Mouse (Mus musculus): ENCODE data around the gene Cog2.
A peak's percentile ranks its signal among the peaks of the same experiment; 100 is the strongest.

Gene Cog2

DNA sequence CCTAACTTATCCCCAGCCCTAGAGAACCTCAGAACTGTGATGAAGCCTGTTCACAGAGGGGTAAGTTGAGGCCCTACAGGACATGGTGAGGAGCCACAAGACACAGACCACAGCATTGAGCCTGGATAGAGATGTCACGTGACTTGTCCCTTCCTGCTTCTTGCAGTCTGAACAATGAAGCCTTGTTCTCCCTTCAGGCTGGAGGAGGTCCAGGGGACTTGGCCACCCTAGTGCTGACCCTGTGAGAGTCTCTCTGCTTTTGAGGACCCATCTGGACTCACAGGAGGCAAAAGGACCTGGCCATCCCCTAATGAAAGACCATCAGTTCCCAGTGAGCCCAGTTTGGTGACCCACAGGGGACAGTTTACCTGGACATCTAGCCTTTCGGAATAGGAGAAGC lies 48.5 kb downstream of the Cog2 start:
- no peak for DNase-seq (ENCODE audit: extremely low read depth, low read depth)

DNA sequence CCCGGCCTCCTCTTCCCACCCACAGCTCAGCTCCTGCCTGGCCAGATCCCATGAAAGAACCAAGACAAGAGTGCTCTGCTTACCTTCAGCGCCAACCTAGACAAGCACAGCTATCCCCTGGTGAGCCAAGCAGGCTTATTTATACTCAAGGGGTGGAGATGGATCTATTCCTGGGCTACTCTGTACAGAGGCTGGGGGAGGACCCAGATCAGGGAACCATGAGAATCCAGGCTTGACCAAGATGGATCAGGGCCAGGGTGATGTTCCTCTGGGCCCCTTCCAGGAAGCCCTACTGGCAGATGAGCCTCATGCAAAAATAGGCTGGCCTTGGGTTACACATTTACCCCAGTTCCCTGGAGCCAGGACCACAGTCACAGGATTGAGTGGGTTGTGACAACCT lies 49.0 kb downstream of the Cog2 start, which contains the start of gene Agt:
Gene Agt (minus strand): TSS at position 114 of the 400 bp plus-strand sequence.
- no peak for DNase-seq (ENCODE audit: extremely low read depth, low read depth)

DNA sequence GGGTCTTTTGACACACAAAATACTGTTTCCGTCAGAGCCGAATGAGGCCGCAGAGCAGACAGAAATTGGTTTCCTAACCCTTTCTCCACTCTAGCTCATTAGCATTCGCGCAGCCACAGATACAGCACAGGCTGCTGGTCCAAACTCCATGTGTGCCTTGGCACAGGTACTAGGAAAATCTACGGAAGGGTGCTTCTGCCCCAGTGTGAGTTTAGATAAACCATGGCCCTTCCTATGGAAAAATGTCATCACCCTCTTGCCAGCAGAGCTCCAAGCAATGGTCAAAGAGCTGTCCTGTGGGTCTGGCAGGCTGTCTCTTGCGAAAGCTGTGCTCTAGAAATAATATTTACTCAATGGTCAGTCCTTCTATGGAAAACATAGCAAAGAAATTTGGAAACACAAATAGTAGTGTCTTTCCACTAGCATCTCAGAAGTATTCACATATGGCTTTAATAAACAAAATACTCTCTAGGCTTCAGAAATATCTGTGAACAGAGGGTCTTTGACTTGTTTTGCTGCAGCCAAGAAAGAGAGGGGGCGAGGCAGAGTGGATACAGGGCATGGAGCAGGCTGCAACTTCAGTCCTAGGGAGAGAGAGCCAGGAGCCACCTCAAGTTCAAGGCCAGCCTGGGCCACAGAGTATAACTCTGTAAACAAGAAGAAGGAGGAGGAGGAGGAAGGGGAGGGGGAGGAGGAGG lies 51.3 kb downstream of the Cog2 start:
- DNase-seq (ENCODE audit: extremely low read depth, low read depth), result no peak

DNA sequence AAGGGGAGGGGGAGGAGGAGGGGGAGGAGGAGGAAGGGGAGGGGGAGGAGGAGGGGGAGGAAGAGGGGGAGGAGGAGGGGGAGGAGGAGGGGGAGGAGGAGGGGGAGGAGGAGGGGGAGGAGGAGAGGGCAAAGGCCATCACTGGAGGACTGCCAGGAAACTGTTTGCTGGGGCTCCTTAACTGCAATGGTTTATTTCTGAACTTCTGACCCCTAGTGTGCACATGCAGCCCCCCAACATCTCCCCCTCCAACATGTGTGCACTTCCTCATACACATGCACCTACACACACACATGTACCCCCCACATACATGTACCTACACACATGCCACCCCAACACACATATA lies 51.8 kb downstream of the Cog2 start:
- DNase-seq (ENCODE audit: extremely low read depth, low read depth), result no peak

DNA sequence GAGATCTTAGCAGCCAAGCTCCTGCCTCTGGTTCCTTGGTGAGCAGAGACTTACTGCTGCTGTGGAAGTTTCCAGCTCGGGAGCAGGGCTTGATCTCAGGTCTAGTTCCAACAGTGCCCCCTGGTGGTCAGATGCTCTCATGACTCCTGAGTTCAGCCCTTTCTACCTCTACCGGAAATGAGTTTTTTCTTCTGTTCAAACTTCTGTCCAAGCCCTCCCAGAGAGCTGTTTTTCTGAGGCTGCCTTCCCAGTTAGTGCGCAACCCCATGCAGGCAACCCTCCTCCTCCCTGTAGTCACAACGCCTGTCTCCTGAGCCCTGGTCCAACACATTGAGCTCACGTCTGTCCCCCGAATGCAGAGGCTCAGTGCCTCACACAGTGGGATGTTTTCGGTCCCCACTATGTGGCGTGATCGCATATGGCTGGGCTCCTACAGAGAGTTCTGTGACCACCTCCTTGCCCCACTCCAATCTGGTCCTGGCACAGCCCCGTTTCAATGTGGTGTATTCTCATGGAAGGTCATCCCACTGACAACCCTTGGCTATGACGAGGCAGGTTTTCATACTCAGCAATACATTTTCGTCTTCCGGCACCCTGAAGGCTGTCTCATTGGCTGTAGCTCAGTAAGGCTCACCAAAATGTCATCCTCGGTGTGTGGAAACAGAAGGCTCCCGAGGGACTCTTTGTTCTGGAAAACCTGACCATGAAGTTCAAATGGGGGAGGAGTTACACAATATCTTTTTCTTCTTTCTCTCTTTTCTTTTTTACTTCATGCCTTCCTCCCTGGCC lies 53.2 kb downstream of the Cog2 start:
- DNase-seq (ENCODE audit: extremely low read depth, low read depth), result peak; percentile 71

DNA sequence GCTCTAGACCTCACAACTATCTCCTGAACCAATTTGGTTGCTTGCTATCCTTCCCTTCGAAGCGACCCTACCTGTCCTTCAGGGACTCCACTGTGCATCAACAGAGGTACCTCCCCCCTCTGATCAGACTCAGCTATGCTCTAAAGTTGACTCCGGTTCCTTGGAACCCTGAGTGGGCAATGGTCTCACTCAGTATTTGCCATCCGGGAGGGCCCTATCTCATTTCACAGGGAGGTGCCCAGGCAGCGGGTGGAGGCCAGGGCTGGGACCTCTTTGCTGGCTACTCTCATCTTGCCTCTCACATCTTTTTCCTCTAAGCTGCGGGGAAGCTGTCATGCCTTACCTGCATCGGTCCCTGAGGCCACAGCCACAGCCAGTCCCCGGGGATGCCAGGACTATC lies 55.2 kb downstream of the Cog2 start, which contains the start of gene Capn9:
Gene Capn9 (plus strand): TSS at position 301 of the 400 bp plus-strand sequence.
- DNase-seq (ENCODE audit: extremely low read depth, low read depth), result no peak

DNA sequence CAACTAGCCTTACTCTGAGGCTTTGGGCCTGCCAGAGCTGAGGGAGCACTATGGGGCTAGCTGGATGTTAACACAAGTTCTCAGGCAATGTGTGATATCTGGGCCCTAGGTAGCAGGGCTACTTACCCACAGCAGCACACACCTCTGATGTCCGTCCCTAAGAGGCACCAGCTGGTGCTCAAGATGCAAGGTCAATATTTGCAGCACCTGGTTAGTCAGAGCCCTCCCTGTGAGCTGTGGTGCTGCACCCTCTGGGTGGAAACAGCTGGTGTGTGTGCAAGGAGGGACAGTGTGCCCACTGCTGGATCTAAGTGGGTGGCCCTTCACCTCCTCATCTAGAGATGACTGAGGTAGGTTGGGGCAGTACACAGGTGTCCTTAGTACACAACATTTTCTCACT lies 56.2 kb downstream of the Cog2 start:
- no peak for DNase-seq (ENCODE audit: extremely low read depth, low read depth)

DNA sequence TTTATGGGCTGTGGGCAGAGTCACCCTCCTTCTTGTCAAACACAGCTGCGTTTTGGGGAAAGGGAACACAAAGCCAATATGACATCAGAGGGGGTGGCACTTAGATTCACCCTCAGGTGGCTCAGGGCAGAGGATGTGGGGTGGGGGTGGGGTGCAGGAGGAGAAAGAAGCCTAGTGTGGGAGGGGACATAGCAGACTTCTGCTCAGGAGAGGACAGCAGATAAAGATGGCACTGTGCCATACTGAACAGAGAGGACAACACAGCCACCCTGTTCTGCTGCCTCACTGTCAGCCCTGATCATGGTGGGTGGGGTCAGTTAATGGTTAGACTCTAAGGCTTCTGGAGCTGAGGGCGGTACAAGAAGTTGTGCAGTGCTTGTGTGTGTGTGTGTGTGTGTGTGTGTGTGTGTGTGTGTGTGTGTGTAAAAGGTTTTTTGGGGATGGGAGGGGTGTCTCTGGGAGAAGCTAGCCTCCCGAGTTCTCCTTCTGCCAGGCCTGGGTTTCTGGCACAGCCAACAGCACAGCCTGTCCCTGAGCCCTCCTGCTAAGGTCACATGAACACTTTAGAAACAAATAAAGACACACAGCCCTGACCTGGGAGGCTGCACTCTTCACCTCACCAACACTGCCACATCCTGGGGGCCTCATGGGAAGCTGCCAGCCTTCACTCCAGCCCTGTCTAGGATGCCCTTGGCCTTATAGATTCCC lies 65.3 kb downstream of the Cog2 start:
- DNase-seq (ENCODE audit: extremely low read depth, low read depth), result peak; percentile 32

DNA sequence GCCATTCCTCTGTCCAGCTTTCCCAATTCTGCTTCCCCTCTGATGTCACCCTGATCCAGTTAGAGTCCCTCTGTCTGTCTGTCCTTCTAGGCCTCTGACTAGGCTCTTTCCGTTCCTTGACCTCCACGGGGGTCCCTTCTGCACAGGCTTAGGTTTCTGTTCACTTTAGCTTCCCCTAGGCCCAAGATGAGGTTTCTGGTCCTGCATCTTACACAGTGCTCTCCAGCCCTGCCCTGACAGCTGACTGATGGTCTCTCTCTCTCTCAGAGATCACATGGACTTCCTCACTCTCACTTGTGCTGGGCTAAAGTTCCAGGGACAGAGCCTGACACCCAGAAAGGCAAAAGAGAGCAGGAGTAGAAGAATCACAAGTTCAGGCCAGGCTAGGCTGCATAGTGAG lies 66.0 kb downstream of the Cog2 start:
- DNase-seq (ENCODE audit: extremely low read depth, low read depth), result no peak

DNA sequence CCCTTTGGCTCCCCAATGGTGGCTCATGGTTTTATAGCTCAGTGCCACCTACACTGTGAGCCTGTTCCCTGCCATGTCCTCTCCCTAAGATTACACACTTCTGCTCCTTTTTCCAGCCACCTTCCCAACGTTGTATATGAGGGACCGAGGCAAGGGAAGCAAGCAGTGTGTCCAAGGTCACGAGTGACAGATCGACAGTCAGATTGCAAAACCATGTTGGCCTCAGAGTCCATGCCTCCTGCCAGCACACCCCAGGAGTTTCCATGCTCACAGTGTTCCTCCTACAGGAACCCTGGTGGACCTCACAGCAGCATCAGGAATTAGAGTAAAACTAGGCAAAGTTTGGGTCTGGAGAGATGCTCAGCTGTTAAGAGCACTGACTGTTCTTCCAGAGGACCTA lies 68.8 kb downstream of the Cog2 start:
- DNase-seq (ENCODE audit: extremely low read depth, low read depth), result no peak
